Mouse (Mus musculus) liver, embryonic 15.5 days (tissue): ENCODE measurements at regions not wholly inside any gene's neighbourhood (a gene's known extent, or its start where the extent isn't known, plus 50 kb on each side); places are given as distances from the start of the nearest gene placed in this dataset.

Experiments used
- ATAC-seq: fragments of 200-750 bp; cut with Nextera tagmentation; 2 replicates; pipeline ENCODE4 v1.8.0; 2017; ENCODE audit warnings: moderate number of reproducible peaks, mild to moderate bottlenecking, moderate library complexity; ENCODE audit not compliant: insufficient read depth
- H3K27ac ChIP-seq: fragments of 300-500 bp; sonication (generic); replicated peaks from 2 replicates; pipeline ENCODE4 v1.5.1; 2015; ENCODE audit warnings: mild to moderate bottlenecking, inconsistent platforms
- H3K27me3 ChIP-seq: fragments of 300-500 bp; sonication (generic); 2 replicates; pipeline ENCODE4 v1.6.1; 2015; ENCODE audit warnings: mild to moderate bottlenecking, inconsistent platforms
- H3K36me3 ChIP-seq: fragments of 300-500 bp; sonication (generic); replicated peaks from 2 replicates; pipeline ENCODE4 v1.6.1; 2015; ENCODE audit warnings: moderate library complexity, mild to moderate bottlenecking, inconsistent platforms
- H3K4me1 ChIP-seq: fragments of 300-500 bp; sonication (generic); replicated peaks from 2 replicates; pipeline ENCODE4 v1.6.1; 2015; ENCODE audit warnings: inconsistent platforms
- H3K4me2 ChIP-seq: fragments of 300-500 bp; sonication (generic); 2 replicates; pipeline ENCODE4 v1.6.1; 2015; ENCODE audit warnings: moderate library complexity, mild to moderate bottlenecking, inconsistent platforms
- H3K4me3 ChIP-seq: fragments of 300-500 bp; sonication (generic); replicated peaks from 2 replicates; pipeline ENCODE4 v1.5.1; 2015; ENCODE audit warnings: mild to moderate bottlenecking, inconsistent platforms
- H3K9ac ChIP-seq: fragments of 300-500 bp; sonication (generic); 2 replicates; pipeline ENCODE4 v1.6.1; 2015; ENCODE audit warnings: moderate library complexity, mild to moderate bottlenecking, inconsistent platforms
- H3K9me3 ChIP-seq: fragments of 300-500 bp; sonication (generic); replicated peaks from 2 replicates; pipeline ENCODE4 v1.6.1; 2016; ENCODE audit warnings: inconsistent platforms
- whole genome bisulfite sequencing: fragments of 180-500 bp; shearing (Covaris S2); methylation state at CpG from one replicate; pipeline ENCODE4 v1.1.7; 2015; ENCODE audit warnings: mixed read lengths; ENCODE audit not compliant: insufficient replicate concordance; 5-methylcytosine and 5-hydroxymethylcytosine counted together

GRCm38 (mm10) chr14:25270227-25270876 lies 188.6 kb upstream of the Zmiz1 start:
- H3K4me2 ChIP-seq = no peak overlapping the region
- H3K9me3 ChIP-seq = no peaks in the 10 kb centered on the region
- no peak overlapping the region for H3K9ac ChIP-seq
- no peak overlapping the region for H3K4me3 ChIP-seq
- H3K36me3 ChIP-seq = no peaks in the 10 kb centered on the region
- WGBS = 51% methylated on average over 11 of the region's 11 CpGs
- H3K4me1 ChIP-seq = no peaks in the 10 kb centered on the region
- H3K27me3 ChIP-seq = peaks cover 4% of the 10 kb centered on the region; the same call in 1 of the 2 replicates
- no peak for ATAC-seq
- no peak overlapping the region for H3K27ac ChIP-seq

- H3K27me3 ChIP-seq = peaks cover 10% of the 10 kb centered on the region; the same call in 1 of the 2 replicates
- 48% methylated on average over 11 of the region's 11 CpGs for WGBS
- ATAC-seq = no peak
- H3K4me2 ChIP-seq = no peak overlapping the region
- no peaks in the 10 kb centered on the region for H3K4me1 ChIP-seq
- H3K36me3 ChIP-seq = no peaks in the 10 kb centered on the region
- no peak overlapping the region for H3K27ac ChIP-seq
- H3K4me3 ChIP-seq = no peak overlapping the region
- H3K9me3 ChIP-seq = no peaks in the 10 kb centered on the region
- H3K9ac ChIP-seq = no peak overlapping the region
Measured at GRCm38 (mm10) chr14:25272366-25273156, 186.4 kb upstream of the Zmiz1 start.

- Histone ChIP-seq H3K27me3 (0 out of 2 replicates have a peak, but pooled peaks cover 7% of the 10 kb centered on the region), H3K9ac (no peak overlapping the region), H3K27ac (no peak overlapping the region), H3K9me3 (no peaks in the 10 kb centered on the region), H3K36me3 (no peaks in the 10 kb centered on the region), H3K4me1 (no peaks in the 10 kb centered on the region), H3K4me3 (no peak overlapping the region), H3K4me2 (no peak overlapping the region)
- no peak for ATAC-seq
Measured at GRCm38 (mm10) chr14:25279751-25280150, 179.2 kb upstream of the Zmiz1 start.

- no peak for ATAC-seq
- Histone ChIP-seq H3K4me3 (no peak overlapping the region), H3K27me3 (no peaks in the 10 kb centered on the region), H3K4me2 (no peak overlapping the region), H3K4me1 (no peaks in the 10 kb centered on the region), H3K9ac (no peak overlapping the region), H3K36me3 (no peaks in the 10 kb centered on the region), H3K9me3 (no peaks in the 10 kb centered on the region), H3K27ac (no peak overlapping the region)
- WGBS = 27% methylated on average over 1 of the region's 1 CpGs
Measured at GRCm38 (mm10) chr14:25292557-25292956, 166.4 kb upstream of the Zmiz1 start.

GRCm38 (mm10) chr14:25294226-25294625 lies 164.8 kb upstream of the Zmiz1 start:
- no peaks in the 10 kb centered on the region for H3K36me3 ChIP-seq
- no peak for ATAC-seq
- H3K27ac ChIP-seq = no peak overlapping the region
- no peak overlapping the region for H3K9ac ChIP-seq
- no peaks in the 10 kb centered on the region for H3K4me1 ChIP-seq
- no peaks in the 10 kb centered on the region for H3K27me3 ChIP-seq
- WGBS = 66% methylated on average over 4 of the region's 4 CpGs
- no peaks in the 10 kb centered on the region for H3K9me3 ChIP-seq
- no peak overlapping the region for H3K4me2 ChIP-seq
- no peak overlapping the region for H3K4me3 ChIP-seq

- no peaks in the 10 kb centered on the region for H3K4me1 ChIP-seq
- no peak overlapping the region for H3K27ac ChIP-seq
- WGBS = 33% methylated on average over 5 of the region's 5 CpGs
- no peak overlapping the region for H3K4me3 ChIP-seq
- H3K27me3 ChIP-seq = no peaks in the 10 kb centered on the region
- H3K4me2 ChIP-seq = no peak overlapping the region
- H3K36me3 ChIP-seq = no peaks in the 10 kb centered on the region
- H3K9ac ChIP-seq = no peak overlapping the region
- ATAC-seq = no peak
- H3K9me3 ChIP-seq = no peaks in the 10 kb centered on the region
Measured at GRCm38 (mm10) chr14:25295688-25296350, 163.2 kb upstream of the Zmiz1 start.

- Histone ChIP-seq H3K4me3 (no peak overlapping the region), H3K4me1 (0 out of 2 replicates have a peak, but pooled peaks cover 6% of the 10 kb centered on the region), H3K9ac (no peak overlapping the region), H3K9me3 (no peaks in the 10 kb centered on the region), H3K27me3 (no peaks in the 10 kb centered on the region), H3K4me2 (no peak overlapping the region), H3K36me3 (no peaks in the 10 kb centered on the region), H3K27ac (no peak overlapping the region)
- no peak for ATAC-seq
- 57% methylated on average over 3 of the region's 3 CpGs for WGBS
Measured at GRCm38 (mm10) chr14:25299673-25300190, 159.3 kb upstream of the Zmiz1 start.

- Histone ChIP-seq H3K27ac (no peak overlapping the region), H3K4me1 (0 out of 2 replicates have a peak, but pooled peaks cover 8% of the 10 kb centered on the region), H3K4me2 (no peak overlapping the region), H3K36me3 (no peaks in the 10 kb centered on the region), H3K4me3 (no peak overlapping the region), H3K27me3 (no peaks in the 10 kb centered on the region), H3K9ac (no peak overlapping the region), H3K9me3 (no peaks in the 10 kb centered on the region)
- no peak for ATAC-seq
- 37% methylated on average over 9 of the region's 9 CpGs for WGBS
Measured at GRCm38 (mm10) chr14:25301336-25302031, 157.5 kb upstream of the Zmiz1 start.

- ATAC-seq = peak; percentile 57
- Histone ChIP-seq H3K36me3 (no peaks in the 10 kb centered on the region), H3K4me2 (no peak overlapping the region), H3K4me3 (no peak overlapping the region), H3K9me3 (no peaks in the 10 kb centered on the region), H3K4me1 (0 out of 2 replicates have a peak, but pooled peaks cover 8% of the 10 kb centered on the region), H3K27me3 (no peaks in the 10 kb centered on the region), H3K27ac (no peak overlapping the region), H3K9ac (no peak overlapping the region)
- WGBS = 44% methylated on average over 9 of the region's 9 CpGs
Measured at GRCm38 (mm10) chr14:25304391-25304851, 154.6 kb upstream of the Zmiz1 start.

GRCm38 (mm10) chr14:25306166-25306565 lies 152.8 kb upstream of the Zmiz1 start:
- no peak overlapping the region for H3K27ac ChIP-seq
- 0 out of 2 replicates have a peak, but pooled peaks cover 8% of the 10 kb centered on the region for H3K4me1 ChIP-seq
- no peaks in the 10 kb centered on the region for H3K9me3 ChIP-seq
- no peak overlapping the region for H3K4me2 ChIP-seq
- ATAC-seq = no peak
- 50% methylated on average over 7 of the region's 7 CpGs for WGBS
- H3K27me3 ChIP-seq = no peaks in the 10 kb centered on the region
- H3K9ac ChIP-seq = no peak overlapping the region
- H3K4me3 ChIP-seq = no peak overlapping the region
- no peaks in the 10 kb centered on the region for H3K36me3 ChIP-seq
